Mouse (Mus musculus): Measurements from ENCODE around the gene Scn9a.

DNA sequence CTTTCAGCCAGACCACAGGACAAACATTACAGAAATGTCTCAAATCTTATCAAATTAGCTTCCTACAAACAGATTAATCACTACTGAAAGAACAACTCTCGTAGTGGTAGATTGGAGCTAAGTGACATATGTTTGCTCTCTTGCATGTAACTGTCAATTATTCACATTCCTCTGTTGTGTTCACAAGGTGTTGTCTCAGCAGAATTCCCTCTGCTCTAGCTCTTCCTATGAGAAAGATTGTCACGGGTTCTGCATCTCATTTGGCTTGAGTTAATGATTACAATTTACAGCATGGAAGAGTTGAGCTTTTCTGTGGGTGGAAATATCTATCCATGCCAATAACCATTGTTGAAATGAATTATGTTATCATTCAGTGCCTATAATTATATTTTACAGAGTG lies 156.4 kb downstream of the Scn9a start:
- TF ChIP-seq ZNF384 (IDR thresholded peaks at IDR 0.05; ENCODE audit: low read depth, low read length) = no peak
- no peak for TF ChIP-seq ZC3H11A (IDR thresholded peaks at IDR 0.05; ENCODE audit: borderline replicate concordance, low read depth, low read length)
- TF ChIP-seq CHD2 (IDR thresholded peaks at IDR 0.05; ENCODE audit: low read depth, low read length) = no peak

Data from ES-E14 (cell line).